Mouse (Mus musculus) right cerebral cortex, postnatal 10 days (tissue): ENCODE data around the gene Fam81b.

Source experiments
- DNase-seq, 2 experiments: peaks; one replicate each; pipeline ENCODE4 v3.0.0; 2021; ENCODE audit warnings: low spot score in 2 of 2

The Fam81b gene

GRCm38 (mm10) chr13:76194937-76195336 is 109.9 kb downstream of the Fam81b start:
- DNase-seq = no peak

GRCm38 (mm10) chr13:76190273-76190672 is 114.6 kb downstream of the Fam81b start:
- DNase-seq = no peak

GRCm38 (mm10) chr13:76189190-76189589 is 115.7 kb downstream of the Fam81b start:
- DNase-seq = peak; percentile 49 to 70

GRCm38 (mm10) chr13:76187651-76188050 is 117.2 kb downstream of the Fam81b start:
- DNase-seq = no peak

GRCm38 (mm10) chr13:76178700-76179099 is 126.2 kb downstream of the Fam81b start:
- peak in 1 of 2 experiments; percentile 37 for DNase-seq

GRCm38 (mm10) chr13:76174297-76174696 is 130.6 kb downstream of the Fam81b start:
- DNase-seq = no peak

- no peak for DNase-seq
Measured at GRCm38 (mm10) chr13:76160587-76160986, 144.3 kb downstream of the Fam81b start.

GRCm38 (mm10) chr13:76157508-76157907 is 147.4 kb downstream of the Fam81b start:
- no peak for DNase-seq

GRCm38 (mm10) chr13:76157099-76157498 is 147.8 kb downstream of the Fam81b start:
- DNase-seq = no peak
